Mouse (Mus musculus) kidney, postnatal 0 days (tissue): Measurements from ENCODE around the gene Gprc5c. TPM values are rescaled to one million over a fixed set of nuclear protein-coding genes. Genes with fewer than 3 reads are reported as not detected.

Source experiments
- ATAC-seq: fragments of 200-750 bp; cut with Nextera tagmentation; replicated peaks from 2 replicates; pipeline ENCODE4 v1.8.0; 2017; ENCODE audit warnings: low read depth, moderate number of reproducible peaks, moderate TSS enrichment, moderate library complexity; ENCODE audit not compliant: low FRiP score
- DNase-seq: peaks from one replicate; pipeline ENCODE4 v3.0.0-alpha.2; 2016; ENCODE audit warnings: low spot score
- H3K27ac ChIP-seq: fragments of 300-500 bp; sonication (generic); 2 replicates; pipeline ENCODE4 v1.5.1; 2014; ENCODE audit warnings: mild to moderate bottlenecking
- H3K27me3 ChIP-seq: fragments of 300-500 bp; sonication (generic); 2 replicates; pipeline ENCODE4 v1.6.1; 2014; ENCODE audit warnings: low read length, mixed read lengths; ENCODE audit not compliant: insufficient read depth
- H3K36me3 ChIP-seq: fragments of 300-500 bp; sonication (generic); 2 replicates; pipeline ENCODE4 v1.6.1; 2014; ENCODE audit warnings: low read length, mixed read lengths; ENCODE audit not compliant: insufficient read depth
- H3K4me1 ChIP-seq: fragments of 300-500 bp; sonication (generic); replicated peaks from 2 replicates; pipeline ENCODE4 v1.6.1; 2014; ENCODE audit warnings: antibody characterized with exemption, low read length, mixed read lengths; ENCODE audit not compliant: insufficient read depth
- H3K4me2 ChIP-seq: fragments of 300-500 bp; sonication (generic); 2 replicates; pipeline ENCODE4 v1.6.1; 2014; ENCODE audit warnings: mild to moderate bottlenecking, low read length, moderate library complexity, mixed read lengths
- H3K4me3 ChIP-seq: fragments of 300-500 bp; sonication (generic); replicated peaks from 2 replicates; pipeline ENCODE4 v1.5.1; 2014; ENCODE audit warnings: low read depth, low read length
- H3K9ac ChIP-seq: fragments of 300-500 bp; sonication (generic); 2 replicates; pipeline ENCODE4 v1.6.1; 2014; ENCODE audit warnings: low read depth, low read length
- H3K9me3 ChIP-seq: fragments of 300-500 bp; sonication (generic); replicated peaks from 2 replicates; pipeline ENCODE4 v1.6.1; 2016; ENCODE audit warnings: low read length, inconsistent platforms, mixed read lengths
- CTCF ChIP-seq: IDR thresholded peaks from 2 replicates; pipeline ENCODE4 v1.5.1; 2016; ENCODE audit warnings: antibody characterized with exemption, low read depth, mild to moderate bottlenecking, moderate library complexity
- whole genome bisulfite sequencing: fragments of 180-500 bp; shearing (Covaris S2); extraction: QIAGEN DNeasy Blood & Tissue Kit; methylation state at CpG from one replicate; pipeline ENCODE4 v1.1.7; 2014; 5-methylcytosine and 5-hydroxymethylcytosine counted together
- polyA plus RNA-seq: library from polyadenylated mRNA; unstranded; fragments of >200 nt; fragmentation: Nextera tagmentation; extraction: Ambion mirVana; gene quantifications from 2 replicates; pipeline ENCODE4 v1.2.1, GENCODE M21; 2015

The Gprc5c gene
- polyA plus RNA-seq, 1 experiment from 2014 or later: 118 TPM

GRCm38 (mm10) chr11:114847008-114847407, 3.9 kb upstream of the Gprc5c start:
- no peaks in the 10 kb centered on the region for H3K27me3 ChIP-seq
- ATAC-seq (no peak), DNase-seq (peak; percentile 86)
- peaks cover 17% of the 10 kb centered on the region for H3K4me1 ChIP-seq
- no peak overlapping the region for H3K4me3 ChIP-seq
- no peak for TF ChIP-seq CTCF
- 49% methylated on average over 5 of the region's 5 CpGs for WGBS
- H3K27ac ChIP-seq: peak overlapping the region; percentile 69
- no peaks in the 10 kb centered on the region for H3K9me3 ChIP-seq
- no peaks in the 10 kb centered on the region for H3K36me3 ChIP-seq
- no peak overlapping the region for H3K4me2 ChIP-seq
- H3K9ac ChIP-seq: no peak overlapping the region

- peak overlapping the region; percentile 99 for H3K27ac ChIP-seq
- H3K4me1 ChIP-seq: peaks cover 10% of the 10 kb centered on the region
- DNase-seq (no peak), ATAC-seq (no peak)
- 16% methylated on average over 2 of the region's 2 CpGs for WGBS
- H3K4me3 ChIP-seq: no peak overlapping the region
- H3K36me3 ChIP-seq: no peaks in the 10 kb centered on the region
- no peak for TF ChIP-seq CTCF
- H3K27me3 ChIP-seq: no peaks in the 10 kb centered on the region
- 0 out of 2 replicates have a peak overlapping the region, but pooled peaks have one; percentile 29 for H3K9ac ChIP-seq
- H3K4me2 ChIP-seq: no peak overlapping the region
- no peaks in the 10 kb centered on the region for H3K9me3 ChIP-seq
These were observed 1.4 kb upstream of the Gprc5c start for GRCm38 (mm10) chr11:114849572-114849971.

GRCm38 (mm10) chr11:114850066-114850451, 893 bp upstream of the Gprc5c start:
- no peak for TF ChIP-seq CTCF
- DNase-seq: no peak
- Histone ChIP-seq H3K4me1 (peaks cover 15% of the 10 kb centered on the region), H3K9me3 (no peaks in the 10 kb centered on the region), H3K27me3 (no peaks in the 10 kb centered on the region), H3K4me2 (peak overlapping the region; percentile 64), H3K27ac (peak overlapping the region; percentile 99), H3K36me3 (no peaks in the 10 kb centered on the region), H3K4me3 (no peak overlapping the region), H3K9ac (no peak overlapping the region)
- WGBS: 19% methylated on average over 5 of the region's 5 CpGs
- peak; percentile 1 for ATAC-seq

GRCm38 (mm10) chr11:114851269-114851607, 286 bp downstream of the Gprc5c start:
- DNase-seq: peak; percentile 68
- H3K4me1 ChIP-seq: peaks cover 16% of the 10 kb centered on the region
- WGBS: under 1% methylated on average over 27 of the region's 27 CpGs

GRCm38 (mm10) chr11:114851608-114852310, 807 bp downstream of the Gprc5c start:
- peak overlapping the region; percentile 93 for H3K9ac ChIP-seq
- DNase-seq: peak; percentile 83
- no peak for TF ChIP-seq CTCF

More at GRCm38 (mm10) chr11:114851269-114851607, 286 bp downstream of the Gprc5c start:
- ATAC-seq: peak; percentile 37
- H3K4me3 ChIP-seq: peak overlapping the region; percentile 95
- TF ChIP-seq CTCF: no peak
- H3K27me3 ChIP-seq: no peaks in the 10 kb centered on the region
- H3K4me2 ChIP-seq: peak overlapping the region; percentile 64
- peak overlapping the region; percentile 99 for H3K27ac ChIP-seq
- H3K36me3 ChIP-seq: no peaks in the 10 kb centered on the region
- no peaks in the 10 kb centered on the region for H3K9me3 ChIP-seq
- peak overlapping the region; percentile 93 for H3K9ac ChIP-seq

GRCm38 (mm10) chr11:114852311-114853173, 1.6 kb downstream of the Gprc5c start:
- ATAC-seq (no peak), DNase-seq (peak; percentile 83)
- TF ChIP-seq CTCF: no peak
- H3K4me2 ChIP-seq: peak overlapping the region; percentile 64
- H3K4me1 ChIP-seq: peaks cover 16% of the 10 kb centered on the region
- H3K36me3 ChIP-seq: no peaks in the 10 kb centered on the region
- H3K27me3 ChIP-seq: no peaks in the 10 kb centered on the region
- no peaks in the 10 kb centered on the region for H3K9me3 ChIP-seq
- peak overlapping the region; percentile 95 for H3K4me3 ChIP-seq
- WGBS: 1% methylated on average over 40 of the region's 40 CpGs
- H3K9ac ChIP-seq: peak overlapping the region; percentile 93
- H3K27ac ChIP-seq: peak overlapping the region; percentile 99

More at GRCm38 (mm10) chr11:114851608-114852310, 807 bp downstream of the Gprc5c start:
- Histone ChIP-seq H3K9me3 (no peaks in the 10 kb centered on the region), H3K4me3 (peak overlapping the region; percentile 95), H3K27me3 (no peaks in the 10 kb centered on the region), H3K27ac (peak overlapping the region; percentile 99), H3K4me2 (peak overlapping the region; percentile 64), H3K36me3 (no peaks in the 10 kb centered on the region), H3K4me1 (peaks cover 16% of the 10 kb centered on the region)
- WGBS: under 1% methylated on average over 65 of the region's 65 CpGs
- peak; percentile 30 for ATAC-seq
